Mouse (Mus musculus) cerebellum, adult 2 months (tissue): ENCODE results near the gene Foxd2. TPM values are rescaled to one million over a fixed set of nuclear protein-coding genes. Genes with fewer than 3 reads are reported as not detected.

Source experiments
- DNase-seq, 2 experiments: peaks; one replicate each; pipeline ENCODE4 v3.0.0; 2021
- H3K27ac ChIP-seq: fragments of 200-500 bp; 2 replicates; pipeline ENCODE4 v1.5.1; 2012; ENCODE audit warnings: low read length, control low read depth, inconsistent platforms; ENCODE audit not compliant: insufficient read depth
- H3K27me3 ChIP-seq: fragments of 200-500 bp; 2 replicates; pipeline ENCODE4 v1.6.1; 2012; ENCODE audit warnings: inconsistent platforms, mild to moderate bottlenecking, low read length, moderate library complexity; ENCODE audit not compliant: control insufficient read depth, insufficient read depth
- H3K4me1 ChIP-seq: fragments of 200-500 bp; 2 replicates; pipeline ENCODE4 v1.6.1; 2011; ENCODE audit warnings: low read length; ENCODE audit not compliant: control insufficient read depth, insufficient read depth
- H3K4me3 ChIP-seq: fragments of 200-500 bp; replicated peaks from 2 replicates; pipeline ENCODE3; 2011; ENCODE audit warnings: mild to moderate bottlenecking, low read depth, low read length, control low read depth; ENCODE audit not compliant: insufficient read depth
- CTCF ChIP-seq: fragments of 200-500 bp; IDR thresholded peaks from 2 replicates; pipeline ENCODE4 v1.5.1; 2011; ENCODE audit warnings: low read depth, mild to moderate bottlenecking, control low read depth, low read length, moderate library complexity, borderline replicate concordance; ENCODE audit not compliant: insufficient read depth
- POLR2A ChIP-seq: fragments of 200-500 bp; IDR thresholded peaks from 2 replicates; pipeline ENCODE4 v1.6.1; 2011; ENCODE audit warnings: low read length, control low read depth, borderline replicate concordance; ENCODE audit not compliant: insufficient read depth
- WGBS: fragments of 180-500 bp; shearing (Covaris S2); methylation state at CpG from one replicate; pipeline ENCODE4 v1.1.7; 2018; 5-methylcytosine and 5-hydroxymethylcytosine counted together
- polyA plus RNA-seq: library from polyadenylated mRNA; depleted of rRNA; stranded (reverse); fragments of >200 nt; gene quantifications from 2 replicates; pipeline ENCODE4 v1.2.3, GENCODE M21; 2012

Gene Foxd2
- polyA plus RNA-seq, 1 experiment: 0.10 TPM

- Histone ChIP-seq H3K27me3 (no peaks in the 10 kb centered on the region; the same call in 1 of the 2 replicates), H3K4me1 (no peaks in the 10 kb centered on the region), H3K27ac (no peak overlapping the region), H3K4me3 (no peak overlapping the region)
- WGBS: under 1% methylated on average over 118 of the region's 125 CpGs
- DNase-seq: no peak
- TF ChIP-seq CTCF: no peak
Measured at GRCm38 (mm10) chr4:114924971-114925916, 16.6 kb upstream of the Foxd2 start.

GRCm38 (mm10) chr4:114917091-114917490, 8.4 kb upstream of the Foxd2 start:
- no peaks in the 10 kb centered on the region for H3K4me1 ChIP-seq
- peaks cover 3% of the 10 kb centered on the region; the same call in 1 of the 2 replicates for H3K27me3 ChIP-seq
- TF ChIP-seq CTCF (peak; percentile 15; the same call in 1 of the 2 replicates), POLR2A (no peak)
- no peak overlapping the region for H3K27ac ChIP-seq
- 44% methylated on average over 2 of the region's 2 CpGs for WGBS
- DNase-seq: no peak
- H3K4me3 ChIP-seq: no peak overlapping the region

DNA sequence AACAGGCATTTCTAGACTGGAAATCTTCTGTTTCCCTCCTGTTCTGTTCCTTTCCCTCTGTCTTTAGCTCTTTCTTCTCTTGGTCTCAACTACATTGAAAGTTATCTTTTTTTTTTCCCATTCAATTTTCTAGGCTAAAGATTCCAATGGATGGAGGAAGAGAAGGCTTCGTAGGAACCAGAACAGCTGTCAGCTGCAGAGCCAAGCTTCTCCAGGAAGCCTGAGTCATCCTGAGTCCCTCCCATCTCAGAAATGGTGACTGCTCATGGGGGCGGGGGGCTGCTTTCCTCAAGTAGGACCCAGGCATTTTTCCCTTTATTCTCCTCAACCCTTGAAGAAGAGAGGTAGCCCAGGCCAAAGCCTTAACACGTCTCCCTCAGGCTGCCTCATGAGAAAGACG, 7.4 kb upstream of the Foxd2 start:
- no peak for DNase-seq
- no peak overlapping the region for H3K27ac ChIP-seq
- 34% methylated on average over 4 of the region's 4 CpGs for whole genome bisulfite sequencing
- H3K4me1 ChIP-seq: no peaks in the 10 kb centered on the region
- H3K4me3 ChIP-seq: no peak overlapping the region
- TF ChIP-seq CTCF (no peak), POLR2A (no peak)
- H3K27me3 ChIP-seq: peaks cover 3% of the 10 kb centered on the region; the same call in 1 of the 2 replicates

DNA sequence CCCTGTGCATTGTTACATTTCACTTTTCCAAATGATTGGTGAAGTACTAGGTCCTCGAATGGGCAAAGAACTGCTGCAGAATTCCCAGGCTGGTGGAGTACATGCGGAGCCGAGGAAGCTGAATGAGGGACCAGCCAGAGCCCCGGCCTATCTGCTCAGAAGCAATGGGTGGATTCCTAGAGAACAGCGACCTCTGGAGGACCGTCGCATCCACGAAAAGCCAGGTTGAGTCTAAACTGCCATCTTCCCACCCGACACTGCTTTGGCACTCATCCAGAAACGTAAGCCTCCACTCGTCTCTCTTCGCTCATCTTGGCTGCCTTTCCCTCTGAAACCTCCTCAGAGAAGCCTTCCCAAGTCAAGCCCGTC, 4.9 kb upstream of the Foxd2 start:
- WGBS: 2% methylated on average over 13 of the region's 13 CpGs
- Histone ChIP-seq H3K4me3 (no peak overlapping the region), H3K4me1 (no peaks in the 10 kb centered on the region), H3K27ac (no peak overlapping the region), H3K27me3 (peaks cover 7% of the 10 kb centered on the region; the same call in 1 of the 2 replicates)
- peak; percentile 36; the same call in 1 of the 2 replicates for TF ChIP-seq CTCF
- no peak for TF ChIP-seq POLR2A
- peak in 1 of 2 experiments; percentile 11 for DNase-seq

GRCm38 (mm10) chr4:114912705-114913593, 4.3 kb upstream of the Foxd2 start:
- Histone ChIP-seq H3K27me3 (peaks cover 10% of the 10 kb centered on the region; the same call in 1 of the 2 replicates), H3K27ac (no peak overlapping the region), H3K4me3 (no peak overlapping the region), H3K4me1 (no peaks in the 10 kb centered on the region)
- DNase-seq: no peak
- TF ChIP-seq POLR2A (no peak), CTCF (no peak)
- WGBS: 7% methylated on average over 35 of the region's 35 CpGs

GRCm38 (mm10) chr4:114909602-114910484, 1.2 kb upstream of the Foxd2 start:
- DNase-seq: no peak
- no peak overlapping the region for H3K4me3 ChIP-seq
- H3K4me1 ChIP-seq: no peaks in the 10 kb centered on the region
- no peak for TF ChIP-seq POLR2A
- no peak for TF ChIP-seq CTCF
- H3K27me3 ChIP-seq: peaks cover 20% of the 10 kb centered on the region; the same call in 1 of the 2 replicates
- 2% methylated on average over 20 of the region's 20 CpGs for WGBS
- H3K27ac ChIP-seq: no peak overlapping the region
